Mouse (Mus musculus): ENCODE measurements at regions not wholly inside any gene's neighbourhood (a gene's known extent, or its start where the extent isn't known, plus 50 kb on each side); places are given as distances from the start of the nearest gene placed in this dataset.

DNA sequence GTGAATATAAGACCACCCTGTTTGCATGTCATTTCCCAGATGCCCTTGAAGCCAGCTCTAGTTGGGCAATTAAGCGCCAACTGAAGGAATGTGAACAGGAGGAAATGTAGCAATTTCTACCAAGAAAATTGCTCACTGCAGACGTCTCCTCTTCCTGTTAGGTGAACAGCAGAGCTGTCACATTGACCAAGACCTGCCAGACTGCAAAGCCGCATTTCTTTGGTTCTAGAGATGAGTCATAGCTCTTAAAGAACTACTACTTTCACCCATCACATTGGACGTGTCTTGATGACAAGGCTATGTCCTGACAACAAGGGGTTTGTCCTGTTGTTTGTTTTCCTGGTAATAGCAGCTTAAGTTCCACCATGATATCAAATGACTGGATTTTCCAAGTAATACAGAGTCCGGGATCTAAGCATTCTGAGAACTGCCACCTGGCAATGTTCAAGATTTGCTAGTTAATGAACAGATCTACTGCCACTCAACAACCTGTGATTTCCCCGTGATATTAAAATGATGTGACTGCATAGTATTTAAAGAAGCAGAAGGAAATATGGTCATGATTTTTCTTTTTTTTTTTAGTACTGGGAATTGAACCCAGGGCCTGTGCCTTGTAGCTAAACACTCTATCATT, 68.2 kb upstream of the Fndc3a start:
- DNase-seq (ENCODE audit: extremely low read depth, low read depth, low spot score), result no peak
- Histone ChIP-seq H3K79me2 (ENCODE audit: control insufficient read depth, insufficient read depth, low read length) (no peaks in the 10 kb centered on the region), H3K27me3 (ENCODE audit: control insufficient read depth, insufficient read depth, low read length) (no peaks in the 10 kb centered on the region), H3K4me3 (ENCODE audit: insufficient read depth, low read depth, low read length) (no peak overlapping the region), H3K4me1 (ENCODE audit: control insufficient read depth, insufficient read depth, low read length) (no peaks in the 10 kb centered on the region), H3K27ac (replicated peaks; ENCODE audit: insufficient read depth, low read depth, low read length) (no peak overlapping the region), H3K9ac (ENCODE audit: low read depth, low read length) (no peak overlapping the region), H3K36me3 (ENCODE audit: control insufficient read depth, insufficient read depth, low read length) (no peaks in the 10 kb centered on the region)
- 72% methylated on average over 6 of the region's 6 CpGs for WGBS
- no peak for TF ChIP-seq CTCF (IDR thresholded peaks at IDR 0.05; ENCODE audit: low read depth, low read length)
- TF ChIP-seq POLR2A (IDR thresholded peaks at IDR 0.05; ENCODE audit: extremely low read depth, insufficient read depth, low read length), result no peak

DNA sequence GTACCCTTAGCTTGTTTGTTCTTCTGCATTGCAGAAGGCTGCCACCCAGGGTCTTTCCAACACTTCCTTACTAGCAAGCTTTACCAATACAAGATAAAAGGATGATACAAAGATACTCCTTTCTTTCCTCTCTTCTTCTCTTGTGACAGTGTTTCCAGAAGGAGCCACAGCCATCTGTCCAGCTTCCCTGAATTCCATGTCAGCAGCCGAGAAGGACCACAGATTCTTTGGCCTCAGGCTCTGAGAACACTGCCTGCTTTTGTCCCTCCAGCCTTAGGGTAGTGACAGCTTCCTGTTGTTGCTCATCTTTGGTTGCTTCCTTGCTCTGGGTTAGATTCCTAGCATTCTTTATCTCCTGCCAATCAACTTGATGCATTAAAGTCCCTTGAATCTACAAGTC, 60.4 kb upstream of the Fndc3a start:
- Histone ChIP-seq H3K27ac (replicated peaks; ENCODE audit: insufficient read depth, low read depth, low read length) (no peak overlapping the region), H3K27me3 (ENCODE audit: control insufficient read depth, insufficient read depth, low read length) (no peaks in the 10 kb centered on the region), H3K9ac (ENCODE audit: low read depth, low read length) (no peak overlapping the region), H3K4me1 (ENCODE audit: control insufficient read depth, insufficient read depth, low read length) (no peaks in the 10 kb centered on the region), H3K79me2 (ENCODE audit: control insufficient read depth, insufficient read depth, low read length) (no peaks in the 10 kb centered on the region), H3K4me3 (ENCODE audit: insufficient read depth, low read depth, low read length) (no peak overlapping the region), H3K36me3 (ENCODE audit: control insufficient read depth, insufficient read depth, low read length) (no peaks in the 10 kb centered on the region)
- TF ChIP-seq POLR2A (IDR thresholded peaks at IDR 0.05; ENCODE audit: extremely low read depth, insufficient read depth, low read length) (no peak), CTCF (IDR thresholded peaks at IDR 0.05; ENCODE audit: low read depth, low read length) (no peak)
- WGBS, result 50% methylated on average over 1 of the region's 1 CpGs
- no peak for DNase-seq (ENCODE audit: extremely low read depth, low read depth, low spot score)

DNA sequence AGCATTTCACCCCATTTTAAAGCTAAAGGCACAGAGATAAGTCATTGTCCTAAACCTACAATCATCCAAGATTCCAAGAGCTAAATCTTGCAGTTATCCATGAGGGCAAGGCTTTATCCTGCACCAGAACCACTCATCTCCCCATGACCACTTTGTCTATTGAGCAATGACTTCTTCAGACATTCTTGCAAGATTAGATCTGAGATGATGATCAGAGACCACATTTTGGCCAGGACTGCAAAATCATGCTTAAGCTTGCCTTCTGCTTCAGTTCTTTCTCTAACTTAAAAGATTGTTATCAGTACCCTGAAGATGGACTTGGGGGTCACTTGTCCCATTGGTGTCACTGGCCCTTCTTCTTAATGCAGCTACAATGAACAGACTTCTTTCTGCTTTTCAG, 50.3 kb upstream of the Fndc3a start:
- no peak for DNase-seq (ENCODE audit: extremely low read depth, low read depth, low spot score)
- H3K4me3 ChIP-seq (ENCODE audit: insufficient read depth, low read depth, low read length), result no peak overlapping the region
- H3K9ac ChIP-seq (ENCODE audit: low read depth, low read length), result no peak overlapping the region
- H3K27ac ChIP-seq (replicated peaks; ENCODE audit: insufficient read depth, low read depth, low read length), result no peak overlapping the region
- no peaks in the 10 kb centered on the region for H3K79me2 ChIP-seq (ENCODE audit: control insufficient read depth, insufficient read depth, low read length)
- no peaks in the 10 kb centered on the region for H3K27me3 ChIP-seq (ENCODE audit: control insufficient read depth, insufficient read depth, low read length)
- TF ChIP-seq CTCF (IDR thresholded peaks at IDR 0.05; ENCODE audit: low read depth, low read length), result no peak
- no peak for TF ChIP-seq POLR2A (IDR thresholded peaks at IDR 0.05; ENCODE audit: extremely low read depth, insufficient read depth, low read length)
- no peaks in the 10 kb centered on the region for H3K36me3 ChIP-seq (ENCODE audit: control insufficient read depth, insufficient read depth, low read length)
- no peaks in the 10 kb centered on the region for H3K4me1 ChIP-seq (ENCODE audit: control insufficient read depth, insufficient read depth, low read length)
